Mouse (Mus musculus): ENCODE measurements at regions not wholly inside any gene's neighbourhood (a gene's known extent, or its start where the extent isn't known, plus 50 kb on each side); places are given as distances from the start of the nearest gene placed in this dataset.

DNA sequence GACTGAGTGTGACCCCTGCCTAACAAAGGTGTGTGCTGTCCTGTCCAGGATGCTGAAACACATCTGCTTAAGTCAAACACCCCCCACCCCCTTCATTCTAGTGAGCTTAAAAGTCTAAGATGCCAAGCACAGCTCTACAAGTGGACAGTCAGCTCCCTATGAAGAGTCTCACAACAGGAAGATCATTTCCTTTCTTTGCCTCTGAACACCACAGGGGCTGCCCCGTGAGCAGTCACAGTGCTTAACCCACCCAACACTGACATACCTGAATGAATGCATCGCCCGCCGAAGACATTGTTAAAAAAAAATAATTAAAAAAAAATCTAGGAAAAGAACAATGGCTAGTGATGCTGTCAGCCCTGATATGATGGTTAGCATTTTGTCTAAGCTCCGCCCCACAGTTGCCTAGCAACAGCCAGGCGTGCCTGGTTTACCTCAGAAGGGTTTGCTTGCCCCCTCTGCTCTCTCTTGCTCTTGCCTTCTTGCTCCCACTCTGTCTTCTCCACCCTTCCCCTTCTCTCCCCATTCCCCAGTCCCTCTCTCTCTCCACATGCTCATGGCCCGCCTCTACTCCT lies 187.7 kb downstream of the Ly86 start:
- DNase-seq = peak; percentile 43

DNA sequence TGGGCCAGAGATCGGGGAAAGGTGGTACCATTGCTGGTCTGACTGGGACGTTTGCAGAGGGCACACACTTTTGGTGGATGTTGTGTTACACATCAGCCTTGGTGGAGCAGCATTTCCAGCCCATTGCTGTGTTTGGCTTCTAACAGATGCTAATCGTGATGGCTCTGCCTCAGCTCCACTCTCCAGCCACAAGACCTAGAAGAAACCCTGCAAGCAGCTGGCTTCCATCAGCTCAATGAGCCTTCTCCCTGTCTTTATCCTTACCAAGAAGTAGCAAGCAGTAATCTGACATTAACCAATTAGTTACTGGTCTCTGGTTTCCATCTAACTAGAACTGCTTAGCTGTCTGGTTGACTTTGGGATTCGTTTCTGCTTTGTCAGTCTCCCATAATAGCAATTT lies 188.8 kb downstream of the Ly86 start:
- no peak for DNase-seq

GRCm38 (mm10) chr13:37537330-37537729 lies 192.3 kb downstream of the Ly86 start:
- no peak for DNase-seq

DNA sequence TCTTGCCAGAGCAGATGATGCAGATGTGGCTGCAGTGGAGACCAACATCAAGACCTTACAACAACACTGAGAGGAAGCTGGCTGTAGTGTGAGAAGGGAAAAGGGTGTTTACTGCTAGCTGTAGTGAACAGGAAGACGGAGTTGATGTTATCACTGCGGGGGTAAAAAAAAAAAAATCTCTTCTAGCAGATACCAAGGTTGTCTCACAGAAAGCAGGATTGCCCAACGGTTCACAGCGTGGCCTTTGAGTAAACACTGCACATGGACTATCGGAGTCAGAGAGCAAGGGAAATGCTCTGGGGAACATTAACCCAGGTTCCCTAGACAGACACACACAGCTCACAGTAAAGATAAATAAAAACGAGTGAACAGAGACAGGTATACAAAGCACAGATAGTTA lies 192.8 kb downstream of the Ly86 start:
- peak; percentile 57 for DNase-seq

DNA sequence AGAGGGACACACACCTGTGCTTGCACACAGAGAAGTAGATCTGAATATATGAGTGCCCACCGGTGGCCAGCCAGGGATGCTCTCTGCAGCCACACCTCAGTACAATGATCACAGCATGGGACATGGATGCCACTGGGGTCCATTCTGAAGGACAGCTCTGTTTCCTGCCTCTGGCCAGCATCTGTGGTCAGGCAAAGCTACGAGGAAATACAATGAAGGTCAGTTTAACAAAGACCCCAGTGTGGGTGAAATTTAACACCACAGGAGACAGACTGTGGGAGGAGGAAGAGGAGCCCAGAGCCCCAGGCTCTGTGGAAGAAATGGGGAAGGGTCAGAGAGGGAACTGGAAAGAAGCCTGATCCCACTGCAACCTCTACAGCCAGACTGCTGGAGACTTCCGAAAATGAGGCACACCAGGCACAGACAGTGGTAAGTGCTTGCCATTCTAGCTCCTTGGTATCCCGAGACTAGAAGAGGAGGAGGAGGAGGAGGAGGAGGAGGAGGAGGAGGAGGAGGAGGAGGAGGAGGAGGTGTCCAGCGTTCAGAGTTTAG lies 196.0 kb downstream of the Ly86 start:
- DNase-seq = no peak

- peak; percentile 84 for DNase-seq
Measured at GRCm38 (mm10) chr13:37541674-37542073, 196.7 kb downstream of the Ly86 start.

GRCm38 (mm10) chr13:37542744-37543196 lies 197.8 kb downstream of the Ly86 start:
- DNase-seq = no peak

GRCm38 (mm10) chr13:37543788-37544187 lies 198.8 kb downstream of the Ly86 start:
- no peak for DNase-seq

- no peak for DNase-seq
Measured at GRCm38 (mm10) chr13:37544696-37545095, 199.7 kb downstream of the Ly86 start.

DNA sequence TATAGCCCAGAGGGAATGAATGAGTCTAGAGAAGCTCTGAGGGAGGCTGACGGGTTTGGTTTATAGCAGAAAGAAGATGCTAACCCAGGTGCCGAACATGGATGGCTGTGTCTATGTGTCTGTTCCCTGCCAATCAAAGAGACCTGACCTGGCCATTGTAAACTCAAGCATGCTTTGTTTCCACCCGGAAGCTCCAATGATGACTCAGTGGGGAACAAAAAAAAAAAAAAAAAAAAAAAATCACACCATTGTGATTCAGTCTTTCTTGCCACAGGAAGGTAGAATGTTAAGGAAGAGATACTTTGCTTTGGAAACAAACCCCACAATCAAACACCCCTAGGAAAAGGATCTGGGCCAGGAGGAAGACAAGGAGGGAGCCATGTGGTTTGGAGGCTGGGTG lies 201.5 kb downstream of the Ly86 start:
- no peak for DNase-seq

DNA sequence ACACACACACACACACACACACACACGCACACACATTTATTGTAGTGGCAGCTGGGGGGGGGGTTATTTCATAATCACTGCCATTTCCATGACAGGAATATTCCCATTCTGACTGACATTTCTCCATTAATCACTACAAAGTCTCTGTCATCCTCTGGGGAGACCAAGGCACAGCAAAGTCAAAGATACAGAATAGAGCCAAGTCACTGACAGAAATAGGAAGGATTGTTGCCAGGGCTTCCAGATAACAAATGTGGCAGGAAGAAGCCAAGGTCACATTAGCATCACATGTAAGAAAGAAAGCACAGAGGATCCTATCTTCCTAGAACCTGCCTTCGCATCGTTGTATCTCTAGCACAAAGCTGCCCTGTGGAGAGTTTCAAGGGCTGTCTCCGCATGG lies 205.6 kb downstream of the Ly86 start:
- no peak for DNase-seq

DNA sequence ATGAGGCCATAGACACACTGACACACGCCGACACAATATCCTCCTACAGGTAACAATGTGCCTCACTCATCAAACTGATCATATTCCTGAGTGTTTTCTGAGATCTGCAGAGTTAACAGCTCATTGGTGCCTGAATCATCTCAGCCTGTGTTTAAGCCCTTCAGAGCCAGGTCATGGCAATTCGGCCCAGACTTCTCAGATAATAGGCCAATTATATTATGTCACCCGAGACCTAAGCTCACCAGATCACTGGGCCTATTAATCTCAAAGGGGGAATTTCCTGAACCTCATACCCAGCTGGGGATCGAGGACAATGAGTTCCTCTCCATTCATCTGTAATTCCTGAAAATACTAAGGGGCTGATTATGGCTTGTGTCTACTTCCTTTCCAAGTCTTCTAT lies 208.4 kb downstream of the Ly86 start:
- DNase-seq = no peak

- no peak for DNase-seq
Measured at GRCm38 (mm10) chr13:37557183-37557582, 212.2 kb downstream of the Ly86 start.

DNA sequence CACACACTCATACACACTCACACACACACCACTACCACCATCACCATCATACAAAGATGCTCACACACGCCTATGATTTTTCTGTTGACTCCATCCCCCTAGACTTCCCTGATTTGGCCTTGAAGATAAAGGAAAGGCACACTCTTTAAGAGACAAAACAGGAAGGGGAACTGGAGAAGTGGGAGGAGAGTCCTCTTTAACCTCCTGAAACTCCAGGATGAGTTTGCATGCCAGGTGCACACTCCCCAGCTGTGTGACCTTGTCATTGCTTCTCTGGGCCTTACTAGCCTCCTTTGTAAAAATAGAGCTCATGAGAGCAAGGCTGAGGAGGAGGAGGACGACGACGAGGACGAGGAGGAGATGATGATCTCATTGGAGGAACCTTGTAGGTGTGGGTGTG lies 212.8 kb downstream of the Ly86 start:
- no peak for DNase-seq

DNA sequence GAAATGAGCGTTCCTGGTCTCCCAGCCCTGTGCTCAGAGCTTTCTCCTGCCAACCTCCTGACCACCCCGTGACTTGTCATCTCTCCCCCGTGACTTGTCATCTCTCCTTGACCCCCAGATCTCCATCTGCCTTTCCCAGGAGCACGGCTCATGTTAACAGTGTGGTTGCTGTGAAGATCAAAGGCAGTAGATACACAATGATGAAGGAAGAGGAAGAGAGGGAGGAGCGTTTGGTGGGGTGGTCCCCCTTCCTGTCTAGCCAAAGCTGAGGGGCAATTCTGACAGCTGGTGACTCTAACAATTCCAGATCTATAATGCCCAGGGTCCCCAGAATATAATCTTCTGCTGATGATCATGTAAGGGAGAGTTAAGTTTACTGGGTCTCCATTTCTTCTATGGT lies 214.0 kb downstream of the Ly86 start:
- peak; percentile 66 for DNase-seq

GRCm38 (mm10) chr13:37559706-37560313 lies 214.8 kb downstream of the Ly86 start:
- DNase-seq = peak; percentile 46

GRCm38 (mm10) chr13:37560387-37560786 lies 215.4 kb downstream of the Ly86 start:
- no peak for DNase-seq

GRCm38 (mm10) chr13:37560800-37561199 lies 215.8 kb downstream of the Ly86 start:
- no peak for DNase-seq

- DNase-seq = no peak
Measured at GRCm38 (mm10) chr13:37561437-37561836, 216.4 kb downstream of the Ly86 start.

- DNase-seq = no peak
Measured at GRCm38 (mm10) chr13:37562141-37562540, 216.1 kb upstream of the Rreb1 start.

GRCm38 (mm10) chr13:37562652-37563051 lies 215.5 kb upstream of the Rreb1 start:
- peak; percentile 51 for DNase-seq

DNA sequence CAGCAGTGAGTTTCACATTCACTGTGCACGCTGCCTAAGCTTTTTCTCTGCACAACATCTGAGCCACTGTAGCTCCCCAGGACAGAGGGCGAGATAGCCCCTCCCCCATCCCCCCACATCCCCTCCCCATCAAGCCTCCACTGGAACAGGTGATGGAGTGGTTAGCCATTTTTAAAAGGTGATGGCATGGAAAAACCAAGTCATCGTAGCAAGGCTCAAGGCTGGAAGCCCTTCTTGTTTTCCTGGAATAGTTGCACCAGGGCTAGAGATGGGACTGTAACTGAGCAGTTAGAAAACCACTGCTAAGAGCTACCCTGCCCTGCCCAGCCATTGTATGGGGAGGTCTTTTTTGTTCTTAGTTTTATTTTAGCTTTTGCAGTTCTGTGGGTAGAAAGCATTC lies 209.1 kb upstream of the Rreb1 start:
- DNase-seq = no peak

DNA sequence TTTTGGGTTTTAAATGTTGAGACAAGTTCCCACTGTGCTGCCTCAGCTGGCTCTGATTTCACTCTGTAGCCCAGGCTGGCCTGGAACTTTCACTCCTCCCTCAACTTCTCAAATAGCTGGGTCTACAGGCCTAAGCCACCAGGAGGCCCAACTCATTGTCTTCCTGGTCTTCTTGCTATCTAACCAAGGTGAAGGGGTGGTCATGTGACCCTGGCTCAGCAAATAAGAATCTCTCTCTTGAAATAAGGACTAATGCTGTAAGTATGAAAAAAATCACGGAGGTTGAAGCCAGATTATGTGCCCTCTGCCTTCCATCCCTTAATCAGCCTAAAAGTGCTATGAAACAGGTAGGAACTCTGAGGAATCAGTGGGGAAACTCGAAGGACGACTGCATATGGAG lies 208.7 kb upstream of the Rreb1 start:
- no peak for DNase-seq

DNA sequence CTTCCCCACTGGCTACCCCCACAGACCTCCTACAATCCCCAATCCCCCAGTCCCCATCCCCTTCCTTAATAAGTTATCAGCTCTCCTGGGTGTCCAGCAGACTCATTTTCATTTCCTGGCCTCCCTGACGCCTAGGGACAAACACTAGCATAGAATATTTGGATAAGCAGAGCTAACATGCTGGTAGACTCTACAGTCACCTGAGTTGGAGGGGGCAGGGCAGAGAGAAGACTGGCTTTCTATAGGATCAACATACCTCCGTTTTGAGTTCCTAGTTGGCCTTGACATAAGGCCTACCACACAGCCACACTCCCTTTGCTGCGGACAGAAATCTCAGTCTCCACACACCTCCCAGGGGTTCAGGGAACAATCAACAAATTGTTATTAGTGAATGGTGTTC lies 205.2 kb upstream of the Rreb1 start:
- no peak for DNase-seq

DNA sequence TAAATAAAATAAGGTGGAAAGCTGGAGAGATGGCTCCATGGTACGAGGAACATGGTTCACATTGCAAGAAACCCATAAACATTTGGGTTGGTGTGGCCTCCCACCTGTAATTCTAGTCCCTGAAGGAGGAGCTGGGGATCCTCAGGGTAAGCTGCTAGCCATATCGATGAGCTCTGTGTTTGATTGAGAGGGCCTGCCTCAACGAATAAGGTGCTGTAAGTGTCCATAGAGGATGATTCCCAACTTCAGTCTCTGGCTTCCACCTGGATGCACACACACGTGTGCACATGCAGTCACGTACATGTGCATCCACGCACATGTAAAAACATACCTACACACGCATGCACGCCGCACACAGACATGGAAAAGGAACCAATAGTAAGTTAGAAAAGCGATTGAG lies 199.0 kb upstream of the Rreb1 start:
- no peak for DNase-seq
